Mouse (Mus musculus): Measurements from ENCODE around the gene Zfp27.

- no peak for TF ChIP-seq POLR2A (IDR thresholded peaks at IDR 0.05; ENCODE audit: control insufficient read depth, low read depth, low read length)
- TF ChIP-seq CTCF (IDR thresholded peaks at IDR 0.05; ENCODE audit: control insufficient read depth, insufficient read depth, insufficient replicate concordance, low read depth, low read length), result no peak
Observed at GRCm38 (mm10) chr7:29880056-29880455, 26.3 kb downstream of the Zfp27 start.
